Mouse (Mus musculus) left cerebral cortex, postnatal 14 days (tissue): ENCODE measurements around the gene Tmem268. TPM values are rescaled to one million over a fixed set of nuclear protein-coding genes. Genes with fewer than 3 reads are reported as not detected.

Experiments used
- DNase-seq, 2 experiments: peaks; one replicate each; pipeline ENCODE4 v3.0.0; 2021 to 2022; ENCODE audit warnings: low spot score in 2 of 2, mixed read lengths in 1 of 2
- intact Hi-C: fragments of 180-260 bp; cut with DNase I; formaldehyde crosslinking; loops from one replicate; pipeline ENCODE4 v1.15.1; 2025
- total RNA-seq, 2 experiments: library from RNA; stranded (reverse); gene quantifications; 2 replicates each; pipeline ENCODE4 v1.2.3; 2021

Gene Tmem268
- total RNA-seq, 2 experiments from 2014 or later, result 9.4 to 9.5 TPM

DNA sequence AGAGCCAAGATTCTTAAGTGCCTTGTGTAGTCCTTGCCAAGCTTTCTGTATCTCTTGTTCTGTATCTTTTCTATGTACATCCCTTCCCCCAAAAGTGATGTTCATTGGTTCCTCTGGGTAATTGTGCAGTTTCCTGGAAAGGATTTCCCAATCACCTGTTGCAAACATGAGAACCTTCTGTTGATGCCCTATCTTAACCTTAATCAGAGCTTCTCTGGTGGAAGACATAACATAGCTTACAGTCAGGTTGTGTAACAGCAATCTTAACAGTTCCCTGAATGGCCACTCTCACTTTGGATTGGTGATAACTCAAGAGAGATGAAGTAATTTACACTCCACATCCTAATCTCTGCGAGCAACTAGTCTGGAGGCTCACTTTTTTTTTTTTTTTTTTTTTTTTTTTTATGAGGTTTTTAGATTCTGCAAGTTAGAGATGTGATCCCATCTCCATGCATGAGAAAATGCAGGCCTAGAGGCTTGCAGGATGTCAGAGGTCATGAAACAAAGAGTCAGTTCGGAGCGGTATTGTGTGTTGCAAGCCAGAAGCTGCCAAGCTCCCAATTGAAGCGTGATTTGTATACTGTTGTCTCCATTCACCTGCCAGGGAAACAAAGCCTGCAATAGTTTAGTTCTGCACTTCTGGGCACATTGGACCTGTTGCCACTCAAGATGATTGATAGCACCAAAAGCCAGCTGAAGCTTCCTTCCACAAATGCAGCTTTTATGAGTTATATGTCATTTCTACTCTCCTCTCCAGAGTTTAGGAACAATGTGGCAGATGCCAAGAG lies 4.6 kb upstream of the Tmem268 start:
- no peak for DNase-seq
- intact Hi-C loops, result no loop called here

DNA sequence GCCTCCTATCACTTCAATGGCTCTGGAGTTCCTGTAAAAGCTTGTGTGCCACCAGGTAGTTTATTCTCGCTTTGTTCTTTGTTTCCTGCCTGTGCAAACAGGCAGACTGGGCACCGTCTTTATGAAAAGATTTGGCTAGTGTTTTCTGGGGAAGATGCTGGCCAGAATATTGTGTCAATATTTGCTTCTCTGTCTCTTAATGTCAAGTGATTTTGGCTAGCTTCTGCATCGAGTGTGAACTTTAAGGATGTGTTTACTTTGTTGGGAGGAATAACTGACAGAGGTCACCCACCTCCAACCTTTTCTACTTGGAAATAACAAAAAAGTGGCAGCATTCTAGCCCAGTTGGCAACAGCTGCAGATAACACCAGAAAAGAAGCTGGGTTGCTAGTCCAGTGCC lies 4.0 kb upstream of the Tmem268 start:
- DNase-seq, result no peak
- intact Hi-C loops, result no loop called here

DNA sequence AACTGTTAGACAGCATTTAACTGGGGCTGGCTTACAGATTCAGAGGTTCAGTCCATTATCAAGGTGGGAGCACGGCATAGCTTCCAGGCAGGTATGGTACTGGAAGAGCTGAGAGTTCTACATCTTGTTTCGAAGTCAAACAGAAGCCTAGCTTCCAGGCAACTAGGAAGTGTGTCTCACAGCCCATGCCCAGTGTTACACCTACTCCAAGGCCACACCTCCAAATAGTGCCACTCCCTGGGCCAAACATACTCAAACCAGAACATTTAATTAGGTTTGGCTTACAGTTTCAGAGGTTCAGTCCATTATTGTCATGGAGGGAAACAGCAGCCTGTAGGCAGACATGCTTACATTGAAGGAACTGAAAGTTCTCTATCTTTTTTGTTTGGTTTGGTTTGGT lies 3.5 kb upstream of the Tmem268 start:
- intact Hi-C loops, result no loop called here
- no peak for DNase-seq

DNA sequence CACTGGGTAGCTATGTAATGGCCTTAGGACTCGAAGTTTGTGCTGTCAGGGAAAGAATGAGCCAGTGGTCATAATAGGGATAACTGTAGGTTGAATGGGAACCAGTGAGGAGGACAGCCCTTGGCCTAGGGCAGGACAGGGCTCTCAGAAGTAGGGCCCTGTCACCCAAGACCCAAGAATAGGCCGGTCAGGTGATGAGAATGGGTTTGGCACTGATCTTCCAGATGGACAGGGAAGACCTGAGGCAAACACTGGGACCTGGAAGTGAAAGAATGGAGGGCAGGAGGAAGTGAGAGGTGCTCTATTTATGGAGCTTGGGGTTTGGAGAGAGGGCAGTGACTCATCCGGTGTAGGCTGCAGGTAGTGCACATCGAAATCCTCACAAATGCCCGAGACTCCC lies 1.9 kb upstream of the Tmem268 start:
- intact Hi-C loops, result no loop called here
- no peak for DNase-seq

DNA sequence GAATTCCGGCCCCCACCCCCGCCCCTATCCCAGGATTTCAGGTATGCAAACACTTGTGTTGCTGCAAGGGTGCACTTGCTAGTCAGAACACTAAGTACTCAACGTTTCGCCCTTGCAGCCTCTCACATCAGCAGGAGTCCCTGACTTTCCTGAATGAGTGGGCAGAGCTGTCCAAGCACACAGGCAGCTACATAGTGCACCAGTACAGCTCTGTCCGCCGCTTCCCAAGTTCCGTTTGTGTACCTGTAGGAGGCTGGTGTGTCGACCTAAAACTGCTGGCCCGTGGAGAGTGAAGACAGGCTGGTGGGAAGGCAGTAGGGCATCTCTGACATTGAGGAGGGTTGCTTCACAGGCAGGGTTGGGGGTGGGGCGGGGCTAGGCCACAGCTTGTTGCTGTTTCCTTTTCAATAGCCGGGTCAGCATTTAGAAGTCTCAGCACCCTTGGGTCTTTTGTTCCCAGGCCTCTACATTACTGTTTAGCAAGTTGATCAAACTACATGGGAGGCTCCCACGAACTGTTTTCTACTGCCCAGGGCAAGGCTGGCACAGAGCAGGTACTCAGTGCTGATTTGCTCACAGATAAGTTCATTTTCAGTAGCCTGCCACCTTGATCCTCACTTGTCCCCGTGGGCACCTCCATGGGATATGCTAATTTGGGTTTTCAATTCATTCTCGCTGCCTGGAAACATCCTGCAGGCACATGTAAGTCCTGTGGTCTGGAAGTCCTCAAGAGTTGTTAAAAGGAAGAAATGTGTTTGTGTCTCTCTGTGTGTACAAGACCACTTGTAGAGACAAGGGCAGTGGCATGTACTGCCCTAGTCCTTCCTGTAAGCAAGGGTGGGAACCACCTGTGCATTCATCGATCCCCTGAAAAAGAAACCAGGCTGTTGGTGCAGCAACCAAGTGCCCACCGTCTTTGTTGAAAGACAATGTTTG lies 1.2 kb upstream of the Tmem268 start:
- DNase-seq, result peak in 1 of 2 experiments; percentile 17
- intact Hi-C loops, result no loop called here

DNA sequence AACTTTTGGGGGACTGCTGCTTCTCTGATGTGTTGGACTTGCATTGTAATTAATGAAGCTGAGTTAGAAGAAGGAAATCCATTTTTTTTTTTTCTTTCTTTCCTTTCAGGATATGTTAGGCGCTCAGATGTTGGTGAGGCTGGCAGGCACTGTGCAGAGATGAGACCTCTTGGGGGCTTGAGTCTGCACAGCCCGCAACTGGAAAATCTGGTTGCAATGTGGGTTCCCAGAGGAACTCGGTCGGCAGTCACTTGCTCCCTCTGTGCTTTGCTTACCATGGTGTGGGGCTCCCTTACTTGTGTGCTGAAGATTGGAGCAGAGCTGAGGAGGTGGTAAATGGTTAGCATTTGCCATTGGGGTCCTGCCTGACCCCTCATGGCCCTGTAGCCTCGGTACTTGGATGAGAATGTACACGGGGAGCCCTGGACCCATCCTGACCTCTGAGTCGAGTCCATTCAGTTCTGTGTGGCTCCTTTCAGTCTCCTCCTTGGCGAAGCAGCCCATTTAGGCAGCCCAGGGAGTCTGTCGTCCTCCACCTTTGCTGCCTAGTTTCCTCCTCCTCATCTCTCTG lies 631 bp downstream of the Tmem268 start:
- intact Hi-C loops, result no loop called here
- DNase-seq, result no peak

DNA sequence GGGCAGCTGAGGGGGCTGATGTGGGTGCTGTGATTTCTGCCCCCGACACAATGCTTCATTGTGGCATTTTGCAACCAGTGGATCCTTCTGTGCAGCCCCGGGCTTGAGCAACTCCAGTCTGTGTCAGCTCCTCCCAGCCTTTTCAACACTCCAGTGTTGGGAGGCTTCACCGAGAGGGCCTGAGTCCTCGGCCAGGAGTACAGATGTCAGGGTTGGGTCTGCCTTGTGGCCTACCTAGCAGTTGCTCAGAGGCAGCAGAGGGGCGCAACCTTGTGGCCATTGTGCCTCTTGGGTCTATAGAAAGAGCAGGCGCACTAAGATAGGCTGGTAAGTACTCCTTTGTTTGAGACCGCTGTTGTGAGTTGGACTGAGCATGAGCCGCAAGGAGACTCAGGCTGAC lies 1.5 kb downstream of the Tmem268 start:
- no peak for DNase-seq
- intact Hi-C loops, result no loop called here

DNA sequence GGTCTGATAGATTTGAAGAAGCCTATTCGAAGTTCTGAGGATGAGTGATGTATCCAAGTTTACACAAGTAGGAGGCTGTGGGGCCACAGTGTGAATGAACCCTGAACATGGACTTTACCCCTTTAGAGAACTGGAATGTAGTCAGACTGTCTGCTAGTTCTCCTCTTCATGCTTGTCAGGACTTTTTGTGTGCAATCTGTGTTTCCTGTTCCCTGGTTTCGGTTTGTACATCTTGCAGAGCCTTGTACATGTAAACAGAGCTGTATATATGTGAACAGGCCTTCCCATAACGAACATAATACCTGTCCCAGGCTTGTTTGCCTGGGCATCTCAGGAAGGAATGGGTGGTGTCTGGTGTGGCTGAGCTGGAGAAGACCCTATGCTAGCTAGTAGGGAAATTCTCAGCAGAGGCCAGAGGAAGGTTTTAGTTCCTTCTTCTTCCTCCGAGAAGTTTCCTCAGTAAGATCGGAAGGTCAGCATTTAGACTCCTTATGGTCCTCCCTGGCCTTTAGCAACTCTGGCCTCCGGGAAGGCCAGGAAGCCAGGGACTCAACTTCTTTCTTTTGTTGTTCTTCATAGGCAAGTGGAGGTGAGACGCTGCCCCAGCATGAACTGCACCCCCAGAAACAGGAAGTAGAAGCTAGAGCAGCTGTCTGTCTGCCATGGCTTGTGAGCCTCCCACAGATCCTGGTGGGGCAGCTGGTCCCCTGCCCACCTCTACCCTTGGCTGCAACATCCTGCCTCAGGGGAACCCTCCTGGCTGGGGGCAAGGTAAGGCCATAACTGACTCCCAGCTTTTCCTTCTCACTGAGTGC lies 3.5 kb downstream of the Tmem268 start:
- no peak for DNase-seq

DNA sequence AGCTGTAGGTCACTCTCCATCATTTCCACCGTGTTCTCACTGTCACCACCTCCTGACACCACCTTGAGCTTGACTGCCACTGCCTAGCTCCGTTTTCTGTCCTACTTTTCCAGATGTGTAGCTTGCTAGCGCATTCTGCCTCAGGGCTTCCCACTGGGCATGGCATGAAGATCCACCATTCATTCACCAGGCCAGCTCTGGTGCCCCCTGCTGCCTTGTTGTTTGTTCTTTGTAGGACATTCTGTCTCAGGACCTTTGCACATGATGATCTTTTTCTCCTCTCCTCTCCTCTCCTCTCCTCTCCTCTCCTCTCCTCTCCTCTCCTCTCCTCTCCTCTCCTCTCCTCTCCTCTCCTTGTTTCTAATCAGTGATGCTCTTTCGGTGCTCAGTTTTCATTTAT lies 4.2 kb downstream of the Tmem268 start:
- no peak for DNase-seq
- intact Hi-C loops, result no loop called here

More for the DNA sequence above, 3.5 kb downstream of the Tmem268 start:
- intact Hi-C loops, result no loop called here

DNA sequence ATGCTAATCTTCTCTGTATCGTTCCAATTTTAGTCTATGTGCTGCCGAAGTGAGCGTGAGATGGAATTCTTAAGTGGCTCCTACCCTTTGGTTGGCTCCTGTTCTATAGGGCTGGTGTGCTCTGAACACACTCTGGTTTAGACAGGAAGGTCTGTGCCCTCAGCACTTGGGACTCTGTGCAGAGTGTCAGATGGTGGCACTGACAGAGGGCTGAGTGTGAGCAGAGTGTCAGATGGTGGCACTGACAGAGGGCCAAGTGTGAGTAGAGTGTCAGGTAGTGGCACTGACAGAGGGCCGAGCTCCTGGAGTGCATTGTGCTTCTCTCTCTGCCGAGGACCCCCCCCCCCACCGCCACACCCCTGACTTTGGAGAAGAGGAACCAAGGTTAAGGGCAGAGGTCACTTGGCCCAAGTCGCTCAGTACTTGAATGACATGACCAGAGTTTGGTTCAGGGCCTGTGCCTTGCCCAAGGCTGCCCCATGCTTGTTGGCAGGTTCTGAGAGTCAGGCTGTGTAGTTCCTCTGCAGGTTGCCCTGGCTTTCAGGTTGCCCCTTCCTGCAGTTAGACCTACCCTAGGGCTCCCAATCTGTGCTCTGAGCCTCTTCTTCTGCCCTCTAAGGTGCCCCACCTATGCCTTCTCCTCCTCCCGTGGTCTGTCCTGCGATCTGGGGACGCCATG lies 9.3 kb downstream of the Tmem268 start:
- no peak for DNase-seq
- intact Hi-C loops, result no loop called here

DNA sequence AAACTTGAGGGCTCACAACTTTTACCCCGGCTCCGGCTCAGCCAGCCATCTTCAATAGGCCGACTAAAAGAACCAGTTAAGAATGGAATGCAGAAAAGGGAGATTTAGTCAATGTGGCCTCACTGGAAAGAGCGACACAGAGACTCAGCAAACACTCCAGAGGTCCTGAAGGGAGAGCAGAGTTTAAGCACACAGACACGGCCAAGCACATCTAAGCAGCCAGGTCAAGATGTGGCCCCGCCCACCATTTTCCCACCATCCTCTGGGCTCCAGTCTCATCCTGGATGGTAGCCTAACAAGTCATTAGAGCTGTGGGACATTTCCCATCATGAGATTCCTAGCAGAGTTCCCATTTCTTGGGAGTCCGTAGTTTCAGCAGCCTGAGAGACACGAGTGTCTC lies 10.7 kb downstream of the Tmem268 start:
- DNase-seq, result no peak
- intact Hi-C loops, result no loop called here

DNA sequence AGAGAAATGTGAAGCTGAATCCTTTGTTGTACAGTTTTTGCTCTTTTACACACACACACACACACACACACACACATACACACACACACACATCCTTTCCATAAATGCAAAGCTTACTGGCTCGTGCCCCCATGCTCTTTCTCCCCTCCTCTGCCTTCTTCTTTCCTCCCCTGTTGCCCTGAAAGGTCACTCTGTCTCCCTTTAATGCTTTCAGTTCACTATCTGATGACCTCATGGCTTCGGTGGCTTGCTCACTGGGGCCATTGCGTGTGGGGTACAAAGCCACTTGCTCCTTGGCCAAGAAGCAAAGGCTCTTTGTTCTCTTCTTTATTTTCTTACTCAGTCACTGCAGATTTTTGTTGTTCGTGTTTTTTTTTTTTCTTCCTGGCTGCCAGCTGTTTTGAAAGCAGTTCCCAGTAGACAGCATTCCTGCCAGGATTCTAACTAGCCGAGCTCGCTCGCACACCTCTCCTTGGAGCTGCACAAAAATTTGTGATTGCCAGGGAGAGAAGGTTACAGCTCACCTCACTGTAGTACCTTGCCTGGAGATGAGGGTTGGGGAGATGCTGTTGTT lies 11.7 kb downstream of the Tmem268 start:
- intact Hi-C loops, result no loop called here
- no peak for DNase-seq

DNA sequence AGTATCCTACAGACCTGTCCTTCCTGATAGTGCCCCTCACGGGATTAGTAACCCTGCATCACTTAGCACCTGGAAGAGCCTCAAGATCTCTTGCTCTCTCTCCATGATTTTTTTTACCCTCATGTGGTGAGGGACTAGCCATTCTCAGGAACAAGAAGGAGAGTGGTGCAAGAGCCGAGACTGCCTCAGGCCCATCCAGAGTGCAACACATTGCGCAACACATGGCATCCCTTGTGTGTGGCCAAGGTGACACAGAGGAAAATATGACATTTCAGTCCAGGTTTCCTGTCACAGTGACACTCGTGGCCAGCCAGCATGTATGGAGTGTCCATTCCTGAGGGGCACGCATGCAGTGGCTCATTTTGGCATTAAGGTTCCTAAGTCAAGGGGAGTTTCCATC lies 14.0 kb downstream of the Tmem268 start:
- no peak for DNase-seq
- intact Hi-C loops, result no loop called here

DNA sequence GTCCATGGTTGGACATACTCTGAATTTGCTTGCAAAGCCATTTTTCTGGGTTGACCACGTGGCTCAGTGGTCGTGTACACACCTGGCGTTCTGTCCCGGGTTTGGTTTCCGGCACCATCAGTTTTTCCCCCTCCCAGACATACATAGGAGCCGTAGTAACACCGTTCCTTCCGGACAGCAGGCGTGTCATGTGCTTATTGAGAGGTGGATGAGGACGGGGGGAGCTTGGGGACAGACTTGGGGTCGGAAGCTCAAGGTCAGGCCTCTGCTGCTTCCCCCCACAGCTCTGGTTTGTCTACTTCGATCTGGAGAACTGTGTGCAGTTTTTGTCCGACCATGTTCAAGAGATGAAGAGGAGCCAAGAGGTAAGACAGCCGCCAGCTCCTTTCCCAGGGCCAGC lies 21.1 kb downstream of the Tmem268 start:
- intact Hi-C loops, result no loop called here
- no peak for DNase-seq

DNA sequence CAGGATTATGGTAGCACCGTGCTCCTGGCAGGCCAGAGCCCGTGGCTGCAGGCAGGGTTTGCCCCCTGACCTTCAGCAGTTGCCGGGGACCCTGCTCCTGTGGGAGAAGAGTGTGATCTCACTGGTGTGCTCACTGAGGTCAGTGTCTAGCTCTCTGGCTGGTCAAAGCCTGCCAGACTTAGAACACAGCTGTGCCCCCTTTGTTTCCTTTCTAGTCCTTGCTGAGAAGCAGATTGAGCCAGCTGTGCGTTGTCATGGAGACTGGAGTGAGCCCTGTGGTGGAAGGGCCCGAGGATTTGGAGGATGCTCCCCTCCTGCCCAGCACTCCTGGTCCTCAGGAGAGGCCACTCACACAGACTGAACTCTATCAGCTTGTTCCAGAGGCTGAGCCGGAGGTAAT lies 21.5 kb downstream of the Tmem268 start:
- intact Hi-C loops, result no loop called here
- DNase-seq, result peak in 1 of 2 experiments; percentile 58

DNA sequence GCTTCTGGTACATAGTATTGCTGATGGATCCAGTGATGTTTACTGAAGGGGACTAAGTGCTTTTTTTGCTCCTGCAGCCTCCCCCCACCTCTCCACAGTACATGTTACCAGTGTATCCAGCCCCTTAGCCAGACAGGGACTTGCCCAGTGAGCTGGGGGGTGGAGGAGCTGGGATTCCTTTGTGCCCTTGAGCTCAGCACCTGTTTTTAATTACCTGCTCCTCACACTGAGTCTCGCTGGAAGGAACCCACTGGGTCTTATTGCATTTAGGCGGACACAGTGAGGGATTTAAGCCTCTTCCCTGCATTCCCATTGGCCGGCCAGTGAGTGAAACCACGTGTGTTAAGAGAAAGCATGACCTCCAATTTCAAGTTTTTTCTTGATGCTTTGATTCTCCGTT lies 24.0 kb downstream of the Tmem268 start:
- no peak for DNase-seq

DNA sequence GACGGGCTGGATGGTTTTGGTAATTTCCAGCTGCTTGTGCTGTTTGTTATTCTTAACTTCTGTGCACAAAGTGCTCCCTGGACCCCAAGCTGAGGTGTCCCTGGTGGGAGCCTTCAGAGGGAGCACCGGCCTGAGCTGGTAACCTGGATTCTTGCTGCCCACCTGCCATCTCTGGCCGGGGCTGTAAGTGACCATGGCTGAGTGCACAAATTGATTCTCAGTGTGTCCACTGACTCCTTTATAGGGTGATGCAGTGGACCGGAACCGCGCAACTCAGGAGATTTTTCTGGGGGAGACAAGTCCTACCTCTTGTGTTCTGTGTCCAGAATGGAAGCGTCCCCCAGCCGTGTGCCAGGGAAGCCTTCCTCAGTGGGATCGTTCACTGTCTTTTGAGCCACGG lies 26.6 kb downstream of the Tmem268 start:
- intact Hi-C loops, result no loop called here
- no peak for DNase-seq

More for the DNA sequence above, 24.0 kb downstream of the Tmem268 start:
- intact Hi-C loops, result no loop called here

DNA sequence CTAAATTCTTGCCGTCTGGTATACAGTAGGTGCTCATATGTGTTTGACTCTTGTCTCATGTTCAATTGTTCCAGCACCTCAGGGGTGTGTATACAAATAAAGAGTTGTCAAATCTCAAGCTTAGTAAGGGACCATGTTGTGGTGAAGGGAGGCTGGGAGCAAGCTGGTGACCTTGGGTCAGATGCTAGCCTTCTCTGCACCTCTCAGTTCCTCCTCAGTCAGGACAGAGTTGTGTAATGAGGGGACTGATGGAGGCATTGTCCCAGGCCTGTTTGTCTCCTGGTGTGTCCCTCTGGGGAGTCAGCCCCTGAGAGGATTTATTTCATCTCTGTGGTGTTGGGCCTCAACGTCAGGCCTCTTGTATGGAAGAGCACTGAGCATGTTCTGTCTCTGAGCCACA lies 27.7 kb downstream of the Tmem268 start:
- intact Hi-C loops, result no loop called here
- DNase-seq, result no peak

DNA sequence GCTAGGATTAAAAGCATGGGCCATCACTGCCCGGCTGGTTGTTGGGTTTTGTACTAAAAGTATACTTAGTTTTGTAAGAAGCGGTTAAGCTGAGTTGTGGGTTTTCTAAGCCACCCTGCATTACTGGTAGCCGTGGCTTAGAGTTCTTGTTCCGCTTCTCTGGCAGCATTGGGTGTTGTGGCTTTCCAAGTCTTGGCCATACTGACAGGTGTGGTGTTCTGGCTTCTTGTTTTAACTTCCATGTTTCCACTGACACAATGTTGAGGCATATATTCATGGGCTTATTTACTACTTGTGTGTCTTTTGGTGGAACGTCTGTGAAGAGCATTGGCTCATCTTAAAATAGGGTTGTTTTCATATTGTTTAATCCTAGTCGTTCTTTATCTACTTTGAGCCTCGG lies 31.4 kb downstream of the Tmem268 start:
- intact Hi-C loops, result no loop called here
- DNase-seq, result no peak
